Mouse (Mus musculus) E14TG2a.4 (cell line): ENCODE data around the gene Plk3.

ENCODE experiments used
- H3K27me3 ChIP-seq: 2 replicates; pipeline ENCODE4 v1.6.1; 2014; ENCODE audit warnings: low read length, control low read depth; ENCODE audit not compliant: insufficient read depth
- H3K36me3 ChIP-seq: 2 replicates; pipeline ENCODE4 v1.6.1; 2014; ENCODE audit warnings: low read length, control low read depth; ENCODE audit not compliant: insufficient read depth
- H3K4me1 ChIP-seq: replicated peaks from 2 replicates; pipeline ENCODE4 v1.6.1; 2014; ENCODE audit warnings: low read depth, low read length, control low read depth
- H3K4me3 ChIP-seq: replicated peaks from 2 replicates; pipeline ENCODE4 v1.5.1; 2014; ENCODE audit warnings: mild to moderate bottlenecking, low read length
- H3K9me3 ChIP-seq: 2 replicates; pipeline ENCODE4 v1.6.1; 2014; ENCODE audit warnings: low read length, control low read depth
- CTCF ChIP-seq: conservative IDR thresholded peaks from 2 replicates; pipeline ENCODE4 v1.5.1; 2014; ENCODE audit warnings: low read length
- NANOG ChIP-seq: IDR thresholded peaks from 2 replicates; pipeline ENCODE4 v1.6.1; 2014; ENCODE audit warnings: borderline replicate concordance, low read length, mixed read lengths
- POU5F1 ChIP-seq: IDR thresholded peaks from 2 replicates; pipeline ENCODE4 v1.6.1; 2014; ENCODE audit warnings: low read length, borderline replicate concordance

Gene Plk3

DNA sequence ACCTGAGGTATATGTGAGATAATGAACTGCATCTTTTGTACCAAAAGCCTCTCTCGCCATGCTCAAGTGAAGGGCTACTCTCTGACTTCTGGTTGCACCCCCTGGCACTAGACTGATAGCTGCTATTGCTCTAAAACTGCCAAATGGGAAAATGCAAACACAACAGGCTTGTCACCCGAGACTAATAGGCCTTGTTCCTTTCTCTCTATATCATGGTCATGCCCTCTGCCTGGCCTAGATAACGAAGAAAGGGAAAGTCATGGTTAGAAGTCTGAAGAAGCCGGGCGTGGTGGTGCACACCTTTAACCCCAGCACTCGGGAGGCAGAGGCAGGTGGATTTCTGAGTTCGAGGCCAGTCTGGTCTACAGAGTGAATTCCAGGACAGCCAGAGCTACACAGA, 43.2 kb downstream of the Plk3 start:
- Histone ChIP-seq H3K4me3 (no peak overlapping the region), H3K4me1 (peaks cover 48% of the 10 kb centered on the region), H3K9me3 (no peaks in the 10 kb centered on the region), H3K36me3 (peaks cover 27% of the 10 kb centered on the region), H3K27me3 (no peaks in the 10 kb centered on the region)
- TF ChIP-seq NANOG = no peak
- no peak for TF ChIP-seq POU5F1
- no peak for TF ChIP-seq CTCF

DNA sequence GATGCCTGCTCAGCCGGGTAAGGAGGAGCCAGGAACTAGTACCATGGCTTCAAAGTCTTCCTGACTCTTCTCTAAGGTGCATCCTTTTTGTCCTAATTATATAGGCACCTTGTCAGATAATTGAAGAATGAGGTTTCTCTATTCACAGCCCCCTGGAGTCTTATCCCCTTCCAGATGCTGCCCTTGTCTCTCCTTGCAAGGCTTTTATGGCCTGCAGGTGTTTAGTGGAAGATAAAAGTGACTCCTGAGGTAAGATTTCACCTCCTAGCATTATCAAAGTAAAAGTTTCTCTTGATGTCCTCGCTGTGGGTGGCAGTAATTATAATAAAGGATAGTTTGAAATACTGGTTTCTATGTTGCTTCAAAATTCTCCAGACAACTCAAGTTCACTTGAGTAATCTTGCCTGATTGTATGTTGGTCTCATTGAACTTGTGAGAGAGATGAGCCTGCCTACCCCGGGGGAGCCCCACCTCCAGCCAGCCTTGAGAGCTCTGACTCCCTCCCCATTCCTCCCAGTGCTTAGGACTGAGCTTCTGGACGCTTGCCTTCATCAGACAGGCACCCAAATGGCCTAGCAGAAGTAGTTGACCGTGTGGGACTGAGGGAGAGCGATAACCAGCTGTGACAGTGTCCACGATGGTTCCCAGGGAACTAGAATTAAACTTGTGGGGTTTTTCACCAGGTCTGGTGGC, 45.7 kb downstream of the Plk3 start:
- TF ChIP-seq NANOG (no peak), CTCF (no peak), POU5F1 (no peak)
- H3K27me3 ChIP-seq = no peaks in the 10 kb centered on the region
- no peak overlapping the region for H3K4me3 ChIP-seq
- peaks cover 34% of the 10 kb centered on the region for H3K4me1 ChIP-seq
- no peaks in the 10 kb centered on the region for H3K9me3 ChIP-seq
- peaks cover 46% of the 10 kb centered on the region for H3K36me3 ChIP-seq
